Mouse (Mus musculus) frontal cortex, postnatal 14 days (tissue): ENCODE data around the gene Pex12.
"Not testable (repeated sequence)": the region's sequence is repeated elsewhere in the genome, so short reads cannot be mapped to it uniquely, and the experiment has no call there.

Experiments used
- DNase-seq, 2 experiments: peaks; one replicate each; pipeline ENCODE4 v3.0.0; 2022; ENCODE audit warnings: low spot score in 2 of 2

Gene Pex12

GRCm38 (mm10) chr11:83302526-83303251 lies at the start of gene Pex12:
Gene Pex12 (minus strand): TSS chr11:83302586.
- DNase-seq = peak; percentile 89 to 93

GRCm38 (mm10) chr11:83341716-83342245 lies 39.4 kb upstream of the Pex12 start:
- DNase-seq = no peak

GRCm38 (mm10) chr11:83339705-83340104 lies 37.3 kb upstream of the Pex12 start:
- no peak for DNase-seq

GRCm38 (mm10) chr11:83335826-83336225 lies 33.4 kb upstream of the Pex12 start:
- DNase-seq = peak in 1 of 2 experiments; percentile 12

- DNase-seq = peak; percentile 16 to 49
Observed at GRCm38 (mm10) chr11:83327427-83327826, 25.0 kb upstream of the Pex12 start.

- DNase-seq = not testable (repeated sequence)
Observed at GRCm38 (mm10) chr11:83326692-83327091, 24.3 kb upstream of the Pex12 start.

GRCm38 (mm10) chr11:83319048-83319447 lies 16.7 kb upstream of the Pex12 start:
- DNase-seq = no peak

GRCm38 (mm10) chr11:83312471-83312870 lies 10.1 kb upstream of the Pex12 start:
- no peak for DNase-seq

GRCm38 (mm10) chr11:83306700-83307253 lies 4.4 kb upstream of the Pex12 start:
- no peak for DNase-seq

GRCm38 (mm10) chr11:83304485-83304884 lies 2.1 kb upstream of the Pex12 start:
- no peak for DNase-seq

- DNase-seq = no peak
Observed at GRCm38 (mm10) chr11:83303751-83304150, 1.4 kb upstream of the Pex12 start.

- DNase-seq = peak in 1 of 2 experiments; percentile 17
Observed at GRCm38 (mm10) chr11:83302124-83302523, 262 bp downstream of the Pex12 start.

- no peak for DNase-seq
Observed at GRCm38 (mm10) chr11:83301431-83301831, 955 bp downstream of the Pex12 start.

GRCm38 (mm10) chr11:83299724-83300123 lies 2.7 kb downstream of the Pex12 start:
- DNase-seq = no peak

GRCm38 (mm10) chr11:83298225-83299195 lies 3.9 kb downstream of the Pex12 start, which contains the start of gene Ap2b1:
Gene Ap2b1 (plus strand): TSS chr11:83299024.
- peak; percentile 90 to 91 for DNase-seq

GRCm38 (mm10) chr11:83297816-83298215 lies 4.6 kb downstream of the Pex12 start:
- no peak for DNase-seq

GRCm38 (mm10) chr11:83294133-83294532 lies 8.3 kb downstream of the Pex12 start:
- DNase-seq = no peak

GRCm38 (mm10) chr11:83293182-83293581 lies 9.2 kb downstream of the Pex12 start:
- DNase-seq = no peak

GRCm38 (mm10) chr11:83292251-83292587 lies 10.2 kb downstream of the Pex12 start:
- no peak for DNase-seq

GRCm38 (mm10) chr11:83291375-83292250 lies 10.8 kb downstream of the Pex12 start:
- peak; percentile 90 to 92 for DNase-seq

- DNase-seq = no peak
Observed at GRCm38 (mm10) chr11:83289633-83290032, 12.8 kb downstream of the Pex12 start.
